Mouse (Mus musculus) heart, postnatal 4 days (tissue): ENCODE results near the gene Pim1. TPM values are rescaled to one million over a fixed set of nuclear protein-coding genes. Genes with fewer than 3 reads are reported as not detected.
"Not testable (repeated sequence)": the region's sequence is repeated elsewhere in the genome, so short reads cannot be mapped to it uniquely, and the experiment has no call there.

Experiments used
- DNase-seq: peaks from one replicate; pipeline ENCODE4 v3.0.0; 2021
- total RNA-seq, 2 experiments: library from RNA; stranded (reverse); gene quantifications; 2 replicates each; pipeline ENCODE4 v1.2.3; 2021

Pim1 gene
- total RNA-seq, 2 experiments from 2014 or later: 74.0 to 77.0 TPM

GRCm38 (mm10) chr17:29494062-29494731 is 3.6 kb downstream of the Pim1 start:
- no peak for DNase-seq

GRCm38 (mm10) chr17:29494732-29495076 is 4.2 kb downstream of the Pim1 start:
- no peak for DNase-seq

GRCm38 (mm10) chr17:29496211-29497070 is 5.9 kb downstream of the Pim1 start:
- no peak for DNase-seq

GRCm38 (mm10) chr17:29497071-29497354 is 6.5 kb downstream of the Pim1 start:
- no peak for DNase-seq

- not testable (repeated sequence) for DNase-seq
These were observed 6.9 kb downstream of the Pim1 start for GRCm38 (mm10) chr17:29497481-29497880.

GRCm38 (mm10) chr17:29498028-29498427 is 7.5 kb downstream of the Pim1 start:
- DNase-seq: no peak

GRCm38 (mm10) chr17:29498952-29499351 is 8.4 kb downstream of the Pim1 start:
- not testable (repeated sequence) for DNase-seq

GRCm38 (mm10) chr17:29499511-29499910 is 9.0 kb downstream of the Pim1 start:
- no peak for DNase-seq

- DNase-seq: no peak
These were observed 9.7 kb downstream of the Pim1 start for GRCm38 (mm10) chr17:29500243-29500740.

GRCm38 (mm10) chr17:29500802-29501469 is 10.4 kb downstream of the Pim1 start:
- no peak for DNase-seq

- DNase-seq: no peak
These were observed 11.6 kb downstream of the Pim1 start for GRCm38 (mm10) chr17:29502005-29502668.

- no peak for DNase-seq
These were observed 12.4 kb downstream of the Pim1 start for GRCm38 (mm10) chr17:29502669-29503665.

GRCm38 (mm10) chr17:29503700-29504099 is 13.1 kb downstream of the Pim1 start:
- no peak for DNase-seq

GRCm38 (mm10) chr17:29508927-29509608 is 18.5 kb downstream of the Pim1 start:
- DNase-seq: no peak

GRCm38 (mm10) chr17:29510691-29511090 is 20.1 kb downstream of the Pim1 start:
- DNase-seq: no peak

- peak; percentile 84 for DNase-seq
These were observed 22.6 kb downstream of the Pim1 start for GRCm38 (mm10) chr17:29513044-29513730.

- DNase-seq: peak; percentile 87
These were observed 23.9 kb downstream of the Pim1 start for GRCm38 (mm10) chr17:29514435-29514834.

GRCm38 (mm10) chr17:29518665-29519064 is 28.1 kb downstream of the Pim1 start:
- not testable (repeated sequence) for DNase-seq

GRCm38 (mm10) chr17:29519731-29520130 is 29.2 kb downstream of the Pim1 start:
- DNase-seq: no peak

GRCm38 (mm10) chr17:29525613-29526012 is 35.1 kb downstream of the Pim1 start:
- no peak for DNase-seq
